Mouse (Mus musculus) bone marrow macrophage, adult 2 months (primary cell): ENCODE measurements around the gene Pld2. TPM values are rescaled to one million over a fixed set of nuclear protein-coding genes. Genes with fewer than 3 reads are reported as not detected.

Experiments used
- H3K27ac ChIP-seq: 2 replicates; pipeline ENCODE4 v1.5.1; 2012; ENCODE audit warnings: low read depth, low read length; ENCODE audit not compliant: insufficient read depth
- H3K4me1 ChIP-seq: 2 replicates; pipeline ENCODE4 v1.6.1; 2012; ENCODE audit warnings: low read length; ENCODE audit not compliant: control insufficient read depth, insufficient read depth
- H3K4me3 ChIP-seq: 2 replicates; pipeline ENCODE4 v1.5.1; 2012; ENCODE audit warnings: mild to moderate bottlenecking, low read length, moderate library complexity; ENCODE audit not compliant: insufficient read depth
- CTCF ChIP-seq: IDR thresholded peaks from 2 replicates; pipeline ENCODE4 v1.5.1; 2012; ENCODE audit warnings: low read depth, mild to moderate bottlenecking, low read length, moderate library complexity
- POLR2A ChIP-seq: IDR thresholded peaks from 2 replicates; pipeline ENCODE4 v1.6.1; 2012; ENCODE audit warnings: mild to moderate bottlenecking, low read depth, low read length, borderline replicate concordance
- polyA plus RNA-seq: library from polyadenylated mRNA; stranded (reverse); fragments of >200 nt; gene quantifications from 2 replicates; pipeline ENCODE4 v1.2.4, GENCODE M21; 2012; ENCODE audit not compliant: missing spikeins, insufficient read depth, insufficient read length

Pld2 gene
- polyA plus RNA-seq, 1 experiment, result 58.4 TPM

DNA sequence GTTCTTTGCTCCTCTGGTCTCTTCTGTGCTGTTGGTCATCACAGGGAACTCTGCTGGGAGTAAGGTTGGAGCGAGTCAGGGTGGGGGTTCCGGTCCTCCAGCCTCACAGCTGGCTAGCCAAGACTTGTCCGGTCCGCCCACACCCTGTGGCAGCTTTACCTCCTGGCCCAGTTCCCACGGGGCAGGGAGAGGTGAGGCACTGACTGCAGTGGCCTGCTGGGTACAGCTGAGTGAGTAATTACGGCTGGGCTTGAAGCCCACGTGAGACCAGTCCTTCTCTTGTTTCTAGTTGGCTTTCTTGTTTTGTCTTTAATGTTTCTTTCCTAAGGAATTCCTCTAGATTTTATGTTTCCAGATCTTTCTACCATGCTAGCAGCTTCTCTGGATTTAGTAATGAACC, 45.6 kb downstream of the Pld2 start:
- Histone ChIP-seq H3K4me1 (peaks cover 83% of the 10 kb centered on the region), H3K27ac (no peak overlapping the region), H3K4me3 (no peak overlapping the region)
- TF ChIP-seq POLR2A, result no peak

DNA sequence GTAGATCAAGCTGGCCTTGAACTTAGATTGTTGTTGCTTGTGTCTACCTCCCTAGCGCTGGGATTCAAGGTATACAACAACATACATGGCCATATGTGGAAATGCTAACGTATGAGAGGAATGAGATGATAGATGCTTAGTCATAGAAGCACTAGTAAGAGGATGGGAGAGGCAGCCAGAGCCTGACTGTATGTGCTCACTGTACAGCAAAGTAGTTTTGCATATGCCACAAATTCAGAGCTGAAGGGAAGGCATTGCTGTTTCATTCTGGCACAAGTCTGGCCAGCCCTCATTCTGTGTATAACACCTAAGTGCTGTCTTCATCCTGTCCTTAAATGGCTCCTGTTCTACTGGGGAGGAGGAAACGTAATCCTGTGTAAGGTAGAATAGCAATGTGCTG, 46.4 kb downstream of the Pld2 start:
- Histone ChIP-seq H3K4me3 (no peak overlapping the region), H3K27ac (peak overlapping the region; percentile 59), H3K4me1 (peaks cover 82% of the 10 kb centered on the region)
- TF ChIP-seq POLR2A (no peak), CTCF (no peak)

DNA sequence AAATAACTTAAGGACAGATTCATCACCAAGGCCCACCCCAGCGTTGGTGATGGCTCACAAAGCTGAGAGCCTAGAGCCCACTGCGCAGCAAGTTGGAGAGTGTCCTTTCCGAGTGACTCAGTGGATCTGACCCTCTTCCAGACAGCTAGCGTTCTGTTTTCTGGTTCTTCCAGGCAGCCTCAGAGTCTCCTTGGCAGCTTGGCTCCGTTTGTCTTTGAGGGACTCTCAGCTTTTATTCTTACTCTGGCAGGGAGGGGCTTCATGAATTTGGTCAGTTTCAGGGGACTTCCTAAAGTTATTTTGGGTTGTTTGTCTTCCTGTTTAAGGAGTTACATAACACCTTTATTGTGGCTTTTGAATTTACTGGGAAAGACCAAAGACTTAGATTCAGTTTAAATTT, 47.1 kb downstream of the Pld2 start:
- Histone ChIP-seq H3K4me1 (peaks cover 82% of the 10 kb centered on the region), H3K27ac (peak overlapping the region; percentile 59), H3K4me3 (no peak overlapping the region)
- TF ChIP-seq CTCF (no peak), POLR2A (no peak)

DNA sequence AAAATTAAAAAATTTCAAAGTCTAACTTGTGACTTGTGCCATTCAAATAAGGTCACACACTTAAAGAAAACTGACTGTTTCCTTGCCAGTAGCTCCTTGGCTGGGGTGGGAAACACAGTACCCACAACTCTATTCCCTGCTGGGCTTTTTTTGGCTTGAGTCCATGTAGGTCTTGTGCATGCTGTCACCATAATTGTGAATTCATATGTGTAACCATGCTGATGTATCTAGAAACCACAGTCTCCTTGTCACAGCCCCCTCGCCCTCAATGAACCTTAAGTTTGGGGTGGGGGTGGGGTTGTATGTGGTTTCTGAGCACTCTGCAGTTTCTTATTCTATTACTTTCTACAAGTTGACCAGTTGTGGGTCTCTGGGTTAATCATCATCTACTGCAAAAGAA, 51.9 kb downstream of the Pld2 start:
- no peak for TF ChIP-seq POLR2A
- no peak for TF ChIP-seq CTCF
- no peak overlapping the region for H3K4me3 ChIP-seq

DNA sequence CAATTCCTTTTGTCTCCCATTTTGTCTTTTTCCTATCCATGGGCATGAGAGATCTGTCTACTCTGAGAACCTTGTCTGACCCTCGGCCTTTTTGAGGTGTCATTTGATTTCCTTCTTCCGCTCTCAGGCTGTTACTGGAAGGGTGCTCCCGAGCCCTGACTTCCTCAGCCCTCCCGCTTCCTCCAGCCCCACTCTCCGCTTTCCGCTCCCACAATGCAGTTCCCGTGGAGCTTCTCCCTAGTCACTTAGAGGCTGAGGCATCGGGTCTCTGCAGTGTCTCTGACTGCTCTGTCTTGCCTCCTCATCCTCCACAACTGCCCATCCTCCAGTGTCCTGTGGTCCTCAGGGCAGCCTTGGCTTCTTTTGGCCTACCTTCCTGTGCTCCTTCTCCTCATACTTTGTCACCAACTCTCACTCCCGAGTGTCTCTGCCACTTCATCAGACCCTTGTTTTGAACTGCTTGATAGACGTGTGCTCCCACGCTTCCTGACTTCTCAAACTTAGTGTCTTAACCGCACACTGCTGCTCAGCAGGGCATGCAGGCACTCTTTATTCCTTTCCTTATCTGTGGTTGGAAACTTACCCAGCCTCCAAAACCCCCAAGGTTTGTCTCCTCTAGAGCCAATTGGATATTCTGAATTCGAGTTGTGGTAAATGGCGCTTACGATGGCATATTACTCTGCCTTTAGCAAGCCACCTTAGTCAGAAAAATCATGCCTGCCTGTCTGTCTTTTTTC, 54.6 kb downstream of the Pld2 start:
- H3K4me3 ChIP-seq, result no peak overlapping the region
- TF ChIP-seq POLR2A (no peak), CTCF (no peak)
- peak overlapping the region; percentile 96 for H3K27ac ChIP-seq
- peaks cover 84% of the 10 kb centered on the region for H3K4me1 ChIP-seq

More for the DNA sequence above, 51.9 kb downstream of the Pld2 start:
- no peak overlapping the region for H3K27ac ChIP-seq
- H3K4me1 ChIP-seq, result peaks cover 78% of the 10 kb centered on the region

DNA sequence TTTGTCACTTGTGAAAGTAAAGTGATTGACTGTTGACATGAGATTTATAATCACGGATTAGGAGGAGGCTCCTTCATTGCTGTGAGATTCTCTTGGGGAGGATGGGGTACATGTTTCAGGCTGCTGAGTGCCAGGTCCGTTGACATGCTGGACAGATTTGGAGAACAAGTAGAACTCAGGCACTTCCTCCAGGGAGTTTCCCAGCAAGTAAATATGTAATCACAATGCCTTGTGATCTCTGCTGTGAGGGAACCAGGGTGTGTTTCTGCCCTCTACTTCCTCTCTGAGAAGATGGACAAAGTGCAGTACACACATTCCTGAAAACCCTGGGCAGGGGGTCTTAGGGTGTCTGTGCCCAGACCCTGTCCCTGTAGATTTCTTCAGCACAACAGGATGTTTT, 55.8 kb downstream of the Pld2 start:
- Histone ChIP-seq H3K4me3 (peak overlapping the region; percentile 7), H3K27ac (peak overlapping the region; percentile 96), H3K4me1 (peaks cover 80% of the 10 kb centered on the region)
- TF ChIP-seq CTCF (no peak), POLR2A (no peak)

DNA sequence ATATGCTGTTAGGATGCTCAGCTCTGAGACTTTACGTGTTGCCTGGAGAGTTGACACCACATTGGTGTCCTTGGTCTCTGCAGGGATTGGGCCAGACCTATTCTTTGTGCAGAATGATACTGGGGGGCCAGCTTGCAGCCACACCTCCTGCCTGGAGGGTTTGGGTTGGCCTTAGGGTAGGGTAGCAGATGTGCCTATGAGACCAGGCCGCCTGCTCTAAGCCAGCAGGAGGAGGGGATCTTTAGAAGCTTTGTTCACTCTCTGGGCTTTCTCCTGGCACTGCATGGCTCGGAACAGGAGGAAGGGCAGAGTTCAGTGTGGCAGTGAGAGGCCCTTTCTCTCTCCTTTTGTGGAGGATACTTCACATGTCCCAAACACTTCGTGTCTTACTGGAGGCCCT, 56.2 kb downstream of the Pld2 start:
- no peak overlapping the region for H3K4me3 ChIP-seq
- peaks cover 78% of the 10 kb centered on the region for H3K4me1 ChIP-seq
- TF ChIP-seq CTCF (no peak), POLR2A (no peak)
- H3K27ac ChIP-seq, result peak overlapping the region; percentile 96

DNA sequence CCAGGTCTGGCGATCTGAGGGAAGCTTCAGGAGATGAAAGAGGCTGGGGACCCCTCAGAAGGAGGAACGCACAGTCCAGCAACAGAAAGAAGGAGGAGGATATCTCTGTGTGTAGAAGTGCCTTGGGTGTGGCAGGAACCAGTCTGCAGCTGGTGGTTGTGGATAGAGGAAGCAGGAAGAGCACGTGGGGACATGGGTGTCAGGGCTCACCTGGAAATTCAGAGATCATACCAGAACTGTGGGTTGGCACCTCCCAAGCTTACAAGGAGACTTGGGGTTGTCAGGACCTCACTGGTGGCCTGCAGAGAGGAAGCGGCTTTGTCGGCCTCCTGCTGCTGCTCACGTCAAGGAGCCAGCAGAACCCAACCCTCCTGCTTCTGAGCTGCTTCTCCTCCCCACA, 57.4 kb downstream of the Pld2 start:
- Histone ChIP-seq H3K27ac (peak overlapping the region; percentile 96), H3K4me3 (no peak overlapping the region), H3K4me1 (peaks cover 71% of the 10 kb centered on the region)
- TF ChIP-seq POLR2A, result no peak
- no peak for TF ChIP-seq CTCF

DNA sequence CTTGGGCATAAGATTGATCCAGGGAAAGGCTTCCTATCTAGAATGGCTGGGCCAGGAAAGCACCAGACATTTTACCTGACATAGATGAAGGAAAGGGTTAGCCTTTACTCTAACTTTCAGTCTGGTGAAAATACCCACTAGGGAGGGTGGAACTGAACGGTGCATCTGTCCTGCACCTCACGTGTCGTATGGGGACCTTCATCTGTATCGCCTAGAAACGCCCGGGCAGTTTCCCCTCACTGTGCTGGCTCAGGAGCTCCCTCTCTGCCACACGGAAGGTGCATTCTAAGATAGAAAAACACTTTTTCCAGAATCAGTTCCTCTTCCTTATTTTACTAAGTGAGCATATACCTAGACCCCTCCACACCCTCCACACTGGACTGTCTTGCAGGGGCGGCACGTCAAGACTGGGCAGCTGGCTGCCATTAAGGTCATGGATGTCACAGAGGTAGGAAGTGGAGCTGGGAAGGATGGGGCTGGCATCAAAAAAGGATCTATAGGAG, 58.6 kb downstream of the Pld2 start:
- Histone ChIP-seq H3K4me3 (no peak overlapping the region), H3K27ac (no peak overlapping the region; the same call in 1 of the 2 replicates), H3K4me1 (peaks cover 64% of the 10 kb centered on the region)
- no peak for TF ChIP-seq CTCF
- no peak for TF ChIP-seq POLR2A

DNA sequence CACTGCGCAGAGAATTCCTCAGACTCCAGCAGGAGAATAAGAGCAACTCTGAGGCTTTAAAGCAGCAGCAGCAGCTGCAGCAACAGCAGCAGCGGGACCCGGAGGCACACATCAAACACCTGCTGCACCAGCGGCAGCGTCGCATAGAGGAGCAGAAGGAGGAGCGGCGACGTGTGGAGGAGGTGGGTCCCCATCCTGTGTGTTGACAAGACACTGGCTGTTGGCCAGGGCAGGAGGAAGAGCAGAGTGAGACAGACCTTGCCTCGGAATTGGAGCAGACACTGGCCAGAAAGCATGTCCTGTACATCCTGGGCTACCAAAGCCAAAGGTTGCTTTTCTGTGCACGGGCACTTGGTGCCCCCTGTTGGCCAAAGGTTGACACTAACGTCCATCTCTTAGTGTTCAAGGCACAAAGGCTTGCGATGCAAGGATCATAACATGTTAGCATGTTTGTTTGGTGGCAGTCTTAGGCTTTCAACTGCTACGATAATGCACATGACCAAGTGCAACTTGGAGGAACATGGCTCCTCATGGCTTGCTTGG, 65.2 kb downstream of the Pld2 start:
- peaks cover 9% of the 10 kb centered on the region for H3K4me1 ChIP-seq
- no peak overlapping the region for H3K4me3 ChIP-seq
- TF ChIP-seq CTCF (peak; percentile 63), POLR2A (no peak)
- no peak overlapping the region for H3K27ac ChIP-seq
